Mouse (Mus musculus) spleen, embryonic (tissue): ENCODE results near the gene Lta.

ENCODE experiments used
- CTCF ChIA-PET: fragments of 350-600 bp; sonication (Branson Sonifier 250); formaldehyde crosslinking; loops from one replicate; lab custom pipeline; 2022; lab: Charles Lee

Gene Lta

GRCm38 (mm10) chr17:35218516-35219193 is 13.5 kb upstream of the Lta start:
- CTCF ChIA-PET = interaction anchor here (0.7 to 2.1 kb wide), 3 partner anchors 18 to 25 kb away, joined by 3 to 9 read pairs (median 3); partner anchors contain the start of gene Ltb

GRCm38 (mm10) chr17:35213071-35213470 is 7.9 kb upstream of the Lta start:
- CTCF ChIA-PET = interaction anchor here (1.2 to 1.9 kb wide), 2 partner anchors 12 to 53 kb away, joined by 3 to 4 read pairs; partner anchors contain the start of gene Tnf

- CTCF ChIA-PET = interaction anchor here (0.7 to 1.1 kb wide), 2 partner anchors 11 to 31 kb away, joined by 3 read pairs; partner anchors contain the start of gene Ddx39b
Observed at GRCm38 (mm10) chr17:35210593-35210992, 5.4 kb upstream of the Lta start.

GRCm38 (mm10) chr17:35209785-35210535 is 4.8 kb upstream of the Lta start:
- CTCF ChIA-PET = interaction anchor here (0.7 to 1.3 kb wide), 3 partner anchors 10 to 31 kb away, joined by 3 to 5 read pairs (median 3); partner anchors contain the start of gene Ddx39b

GRCm38 (mm10) chr17:35205380-35205769 is 224 bp upstream of the Lta start:
- CTCF ChIA-PET = interaction anchor here (0.5 to 1.4 kb wide), 5 partner anchors 9 to 1290 kb away, joined by 3 to 10 read pairs (median 5); no protein-coding TSS in a partner anchor

- CTCF ChIA-PET = interaction anchor here (0.5 to 1.0 kb wide), 3 partner anchors 34 to 582 kb away, joined by 4 to 6 read pairs (median 5); no protein-coding TSS in a partner anchor
Observed at GRCm38 (mm10) chr17:35202442-35202841, 2.7 kb downstream of the Lta start.

GRCm38 (mm10) chr17:35201787-35202186 is 3.4 kb downstream of the Lta start, which contains the start of gene Tnf:
TSS of gene Tnf (minus strand) at chr17:35202007.
- CTCF ChIA-PET = interaction anchor here (0.6 to 2.2 kb wide), 5 partner anchors 11 to 720 kb away, joined by 3 to 9 read pairs (median 5); partner anchors contain the start of gene Gm16181

GRCm38 (mm10) chr17:35201128-35201527 is 4.0 kb downstream of the Lta start:
- CTCF ChIA-PET = interaction anchor here (0.6 to 2.2 kb wide), 6 partner anchors 12 to 100 kb away, joined by 3 to 9 read pairs (median 4); partner anchors contain the start of gene Gm16181

GRCm38 (mm10) chr17:35200398-35200797 is 4.8 kb downstream of the Lta start:
- CTCF ChIA-PET = interaction anchor here (0.6 to 2.2 kb wide), 6 partner anchors 9 to 86 kb away, joined by 3 to 9 read pairs (median 4); partner anchors contain the start of gene Gm16181

- CTCF ChIA-PET = no interaction called here
Observed at GRCm38 (mm10) chr17:35198946-35199345, 6.2 kb downstream of the Lta start.

- CTCF ChIA-PET = interaction anchor here (0.6 to 0.9 kb wide), 2 partner anchors 13 to 1261 kb away, joined by 4 to 26 read pairs; no protein-coding TSS in a partner anchor
Observed at GRCm38 (mm10) chr17:35198029-35198428, 7.1 kb downstream of the Lta start.

GRCm38 (mm10) chr17:35197126-35197525 is 8.0 kb downstream of the Lta start:
- CTCF ChIA-PET = interaction anchor here (0.5 to 1.4 kb wide), 5 partner anchors 9 to 35 kb away, joined by 3 to 10 read pairs (median 5); no protein-coding TSS in a partner anchor

- CTCF ChIA-PET = interaction anchor here (0.9 to 1.5 kb wide), 7 partner anchors 10 to 36 kb away, joined by 3 to 21 read pairs (median 5); no protein-coding TSS in a partner anchor
Observed at GRCm38 (mm10) chr17:35196321-35196641, 8.9 kb downstream of the Lta start.

- CTCF ChIA-PET = interaction anchor here (0.9 to 1.6 kb wide), 7 partner anchors 12 to 37 kb away, joined by 3 to 21 read pairs (median 5); no protein-coding TSS in a partner anchor
Observed at GRCm38 (mm10) chr17:35195631-35196320, 9.4 kb downstream of the Lta start.

- CTCF ChIA-PET = interaction anchor here (0.9 to 1.6 kb wide), 9 partner anchors 13 to 37 kb away, joined by 3 to 21 read pairs (median 3); no protein-coding TSS in a partner anchor
Observed at GRCm38 (mm10) chr17:35194844-35195630, 10.1 kb downstream of the Lta start.

GRCm38 (mm10) chr17:35193881-35194843 is 11.0 kb downstream of the Lta start, which contains the start of gene Ltb:
TSS of gene Ltb (plus strand) at chr17:35194439.
- CTCF ChIA-PET = interaction anchor here (0.6 to 1.6 kb wide), 7 partner anchors 10 to 230 kb away, joined by 3 to 8 read pairs (median 3); no protein-coding TSS in a partner anchor

GRCm38 (mm10) chr17:35192924-35193323 is 12.2 kb downstream of the Lta start:
- CTCF ChIA-PET = interaction anchor here (0.6 to 1.5 kb wide), 5 partner anchors 9 to 134 kb away, joined by 3 to 4 read pairs (median 3); partner anchors contain the start of gene Lta

GRCm38 (mm10) chr17:35191723-35192122 is 13.4 kb downstream of the Lta start:
- CTCF ChIA-PET = interaction anchor here (1.0 to 1.6 kb wide), 2 partner anchors 16 to 41 kb away, joined by 3 to 5 read pairs; no protein-coding TSS in a partner anchor
